Mouse (Mus musculus): ENCODE measurements around the gene Plcd3.

Gene Plcd3

DNA sequence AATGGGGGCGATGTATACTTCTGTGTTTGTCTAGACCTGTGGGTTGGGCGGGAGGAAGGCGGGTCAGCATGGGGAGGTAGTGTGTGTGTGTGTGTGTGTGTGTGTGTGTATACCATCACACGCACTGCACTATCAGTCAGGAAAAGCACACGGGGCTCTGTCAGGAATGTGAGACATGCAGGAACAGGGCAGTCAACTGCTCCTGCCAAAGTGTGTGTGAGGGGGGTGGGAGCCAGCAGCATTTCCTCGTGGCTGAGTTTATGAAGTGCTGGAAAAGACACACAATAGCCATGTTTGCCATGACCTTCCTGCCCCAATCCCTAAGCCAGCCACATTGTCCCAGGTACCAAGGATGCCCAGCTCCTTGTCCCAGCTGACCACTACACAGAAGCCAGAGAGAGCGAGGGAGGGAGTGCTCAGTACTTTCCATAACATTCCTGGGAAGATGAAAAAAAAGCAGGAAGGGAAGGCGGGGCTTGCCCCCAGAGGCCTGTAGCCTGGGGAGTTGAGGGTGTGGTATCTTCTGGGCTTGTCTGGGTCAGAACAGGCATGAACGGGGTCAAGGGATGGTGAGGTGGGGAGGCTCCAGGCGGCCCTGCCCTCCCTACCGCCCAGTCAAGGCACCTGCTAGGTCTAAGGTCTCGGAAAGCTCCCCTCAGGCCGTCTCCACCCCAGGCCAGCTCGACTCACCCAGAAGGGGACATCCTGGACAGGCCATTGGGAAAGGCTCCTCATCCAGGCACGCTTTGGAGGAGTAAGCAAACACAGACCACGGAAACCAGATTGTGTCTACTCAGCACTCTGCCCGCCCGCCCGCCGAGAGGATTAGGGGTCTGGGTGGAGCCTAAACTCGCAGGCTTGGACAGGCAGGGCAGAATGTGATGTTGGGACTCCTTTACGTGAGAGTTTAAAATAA is 4.2 kb downstream of the Plcd3 start:
- DNase-seq (ENCODE audit: low spot score) = no peak

DNA sequence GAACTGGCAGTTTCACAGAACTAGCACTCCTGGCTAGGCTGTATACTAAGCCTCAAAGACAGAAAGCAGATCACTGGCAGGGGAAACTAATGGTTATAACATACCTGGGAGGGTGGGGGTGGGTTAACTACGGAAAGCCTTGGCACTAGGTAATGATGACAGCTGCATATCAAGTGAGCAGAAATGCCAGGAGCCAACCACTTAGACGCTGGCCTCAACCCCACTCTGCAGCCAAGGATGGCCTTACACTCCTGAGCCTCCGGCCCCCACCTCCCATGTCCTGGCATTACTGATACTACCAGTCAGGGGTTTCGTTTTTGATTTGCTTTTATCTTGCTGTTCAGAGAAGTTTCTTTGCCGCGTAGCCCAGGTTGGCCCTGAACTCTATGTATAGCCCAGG is 5.7 kb downstream of the Plcd3 start:
- no peak for DNase-seq (ENCODE audit: low spot score)

DNA sequence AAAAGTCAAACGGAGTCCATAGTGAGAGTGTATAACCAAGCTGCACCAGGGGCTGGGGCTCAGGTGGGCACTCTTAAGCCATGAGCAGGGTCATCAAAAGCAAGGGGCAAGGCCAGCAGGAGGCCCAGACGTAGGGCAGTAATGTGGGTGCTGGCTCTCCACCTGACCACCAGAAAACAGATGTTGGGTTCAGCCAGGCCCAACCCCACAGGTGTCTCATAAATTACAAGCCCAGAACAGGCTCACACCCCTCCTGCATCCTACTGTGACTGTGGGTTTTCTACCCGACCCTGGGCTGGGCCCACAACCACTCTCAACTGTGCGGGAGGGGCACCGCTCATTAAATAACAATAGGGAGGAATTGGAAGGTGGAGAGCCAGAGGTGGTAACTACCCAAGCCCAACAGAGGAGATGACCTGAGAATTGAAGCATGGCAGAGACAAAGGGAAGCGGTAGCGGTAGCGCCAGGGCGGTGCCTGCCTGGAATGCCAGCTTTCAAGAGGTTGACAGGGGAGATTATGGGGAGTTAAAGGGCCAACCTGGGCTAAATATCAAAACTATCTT is 6.3 kb downstream of the Plcd3 start:
- DNase-seq (ENCODE audit: low spot score) = no peak

DNA sequence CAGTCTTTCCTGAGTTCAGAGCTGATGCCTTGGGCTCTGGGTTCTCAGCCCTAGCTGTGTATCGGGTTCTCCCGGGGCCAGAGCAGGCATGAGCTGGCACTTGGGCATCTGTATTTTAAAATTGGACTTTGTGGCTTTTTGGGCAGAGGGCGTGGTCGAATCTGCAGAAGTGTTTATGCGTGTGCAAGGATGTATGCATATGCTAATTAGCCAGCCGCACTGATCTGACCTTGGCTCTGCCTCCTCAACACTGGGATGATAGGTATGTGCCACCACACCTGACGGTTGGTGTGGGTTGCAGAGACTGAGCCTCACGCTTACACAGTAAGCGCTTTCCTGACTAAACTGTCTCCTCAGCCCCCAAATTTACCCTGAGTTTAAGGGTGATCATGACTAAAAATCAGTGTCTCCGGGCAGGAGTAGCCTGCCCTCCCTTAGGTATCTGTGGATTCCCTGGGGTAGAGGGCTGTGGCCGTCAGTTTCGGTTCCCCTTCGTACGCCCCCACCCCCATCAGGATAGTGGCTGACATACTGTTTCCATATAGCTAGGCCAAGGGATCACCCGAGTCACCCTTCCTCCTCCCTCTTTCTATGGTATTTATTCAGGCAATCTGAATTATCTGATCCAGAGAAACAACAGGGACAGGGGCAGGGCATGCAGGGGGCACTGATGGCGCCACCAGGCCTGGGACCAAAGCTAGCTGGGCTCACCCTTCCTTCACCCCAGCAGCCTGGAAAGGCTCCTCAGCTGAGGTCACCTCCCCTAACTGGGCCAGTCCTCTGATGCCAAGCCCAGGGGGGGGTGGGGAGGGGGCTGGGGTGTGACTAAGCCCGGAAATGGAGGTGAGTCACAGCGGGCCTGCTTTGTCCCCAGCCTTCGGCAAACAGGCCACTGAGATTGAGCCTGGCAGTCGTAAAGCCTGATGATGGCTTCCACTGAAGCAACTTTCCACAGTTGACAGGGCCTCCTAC is 7.3 kb downstream of the Plcd3 start:
- DNase-seq (ENCODE audit: low spot score) = no peak

DNA sequence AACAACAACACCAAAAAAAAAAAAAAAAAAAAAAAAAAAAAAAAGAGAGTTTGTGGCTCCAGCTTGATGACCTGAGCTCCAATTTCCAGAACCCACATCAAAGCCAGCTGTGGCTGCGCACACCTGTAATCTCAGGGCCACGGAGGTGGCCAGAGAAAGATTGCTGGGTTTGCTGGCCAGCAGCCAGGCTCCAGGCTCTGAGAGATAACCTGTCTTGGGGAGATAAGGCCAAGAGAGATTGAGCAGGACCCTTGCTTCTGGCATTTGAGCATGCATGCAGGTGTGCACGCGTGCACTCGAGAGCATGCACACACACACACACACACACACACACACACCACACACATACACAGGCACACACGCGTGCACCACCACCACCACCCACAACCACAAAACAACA is 8.2 kb downstream of the Plcd3 start:
- no peak for DNase-seq (ENCODE audit: low spot score)

GRCm38 (mm10) chr11:103081631-103082030 is 19.8 kb downstream of the Plcd3 start:
- DNase-seq (ENCODE audit: low spot score) = no peak

DNA sequence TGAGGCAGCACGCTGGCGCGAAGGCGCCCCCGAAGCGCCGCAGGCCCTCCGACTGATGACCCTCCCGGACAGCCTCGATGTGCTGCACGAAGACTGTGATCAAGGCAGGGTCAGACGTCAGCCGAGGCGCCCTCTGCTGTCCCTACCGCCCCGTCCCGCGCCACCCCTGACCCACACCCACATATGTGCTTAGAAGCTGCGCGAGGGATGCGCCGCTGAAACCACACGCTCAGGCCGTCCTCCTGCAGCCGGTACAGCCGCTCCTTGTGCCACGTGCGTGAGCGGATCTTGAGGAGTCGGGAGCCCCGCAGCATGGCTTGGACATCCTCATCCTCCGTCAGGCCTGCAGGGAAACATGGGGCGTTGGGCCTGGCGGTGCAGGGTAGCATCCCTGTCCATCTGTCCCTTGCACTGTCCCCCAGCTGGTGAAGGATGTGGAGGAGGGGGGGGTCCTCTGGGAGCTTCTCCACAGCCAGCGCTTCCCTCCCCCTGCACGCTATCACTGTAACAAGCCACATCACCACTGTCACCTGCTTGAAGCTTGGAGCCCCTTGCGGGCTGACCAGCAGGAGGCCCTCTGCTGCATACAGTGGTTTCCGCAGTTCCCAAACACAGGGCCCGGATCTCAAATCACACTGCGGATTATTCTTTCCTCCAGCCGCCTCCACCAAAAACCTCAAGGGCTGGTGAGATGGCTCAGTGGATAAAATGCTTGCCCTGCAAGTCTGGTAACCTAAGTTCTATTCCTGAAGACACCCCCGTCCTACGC is 21.0 kb downstream of the Plcd3 start:
- DNase-seq (ENCODE audit: low spot score) = no peak

DNA sequence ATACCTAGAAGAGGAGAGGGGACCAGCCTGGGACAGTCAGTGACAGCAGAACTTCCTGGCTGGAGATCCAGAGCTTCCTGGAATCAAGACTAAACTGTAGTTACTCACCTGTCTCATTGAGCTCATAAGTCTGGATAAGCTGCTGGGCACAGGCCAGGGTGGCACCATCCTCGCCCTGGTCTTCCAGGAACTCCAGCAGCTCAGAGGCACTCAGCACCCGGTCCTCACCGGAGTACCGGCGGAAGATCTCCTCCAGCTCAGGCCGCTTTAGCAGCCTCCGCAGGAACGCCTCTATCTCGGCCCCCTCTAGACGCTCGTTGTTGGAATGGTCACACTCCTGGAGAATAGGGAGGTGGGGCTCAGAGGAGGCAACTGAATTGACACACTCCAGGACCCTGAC is 23.3 kb downstream of the Plcd3 start:
- DNase-seq (ENCODE audit: low spot score) = no peak

GRCm38 (mm10) chr11:103076581-103076980 is 24.9 kb downstream of the Plcd3 start:
- no peak for DNase-seq (ENCODE audit: low spot score)

DNA sequence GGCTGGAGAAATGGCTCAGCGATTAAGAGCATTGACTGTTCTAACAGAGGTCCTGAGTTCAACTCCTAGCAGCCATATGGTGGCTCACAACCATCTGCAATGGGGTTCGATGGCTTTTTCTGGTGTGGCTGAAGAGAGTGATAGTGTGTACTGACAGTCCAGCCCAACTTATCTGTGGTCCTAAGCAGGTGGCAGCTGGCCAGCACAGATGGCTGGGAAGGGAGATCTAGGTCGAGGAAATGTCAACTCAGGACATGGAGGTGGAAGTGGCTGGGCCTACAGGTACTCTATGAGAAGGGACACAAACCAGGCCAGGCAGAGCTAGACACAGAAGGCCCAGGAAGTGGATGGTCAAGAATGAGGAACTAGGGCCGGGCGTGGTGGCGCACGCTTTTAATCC is 25.4 kb downstream of the Plcd3 start:
- DNase-seq (ENCODE audit: low spot score) = no peak

- no peak for DNase-seq (ENCODE audit: low spot score)
Observed at GRCm38 (mm10) chr11:103074796-103075323, 26.6 kb downstream of the Plcd3 start.

DNA sequence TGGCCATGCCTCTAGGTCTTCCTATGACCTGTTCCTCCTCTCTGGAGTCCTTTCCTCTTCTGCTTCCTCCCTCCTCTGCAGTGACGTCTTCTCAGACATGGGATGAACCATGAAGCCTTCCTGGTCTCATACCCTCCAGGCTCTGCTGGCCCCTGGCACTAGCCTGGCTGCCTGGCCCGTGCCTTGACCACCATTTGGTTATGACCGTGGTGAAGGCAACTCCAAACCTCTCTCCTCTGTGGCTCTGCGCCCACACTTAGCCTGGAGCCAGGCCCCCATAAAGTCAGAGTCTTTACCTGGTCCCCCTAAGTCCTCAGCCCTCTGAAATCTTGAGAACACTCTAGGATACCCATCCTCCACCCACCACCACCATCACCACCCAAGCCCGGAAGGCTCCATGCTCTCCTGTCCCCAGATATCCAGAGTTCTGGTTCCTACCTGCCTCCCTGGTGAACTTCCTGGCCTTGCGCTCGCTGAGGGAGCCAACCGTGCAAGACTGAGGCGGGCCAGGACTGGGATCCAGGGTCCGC is 27.3 kb downstream of the Plcd3 start:
- DNase-seq (ENCODE audit: low spot score) = no peak

DNA sequence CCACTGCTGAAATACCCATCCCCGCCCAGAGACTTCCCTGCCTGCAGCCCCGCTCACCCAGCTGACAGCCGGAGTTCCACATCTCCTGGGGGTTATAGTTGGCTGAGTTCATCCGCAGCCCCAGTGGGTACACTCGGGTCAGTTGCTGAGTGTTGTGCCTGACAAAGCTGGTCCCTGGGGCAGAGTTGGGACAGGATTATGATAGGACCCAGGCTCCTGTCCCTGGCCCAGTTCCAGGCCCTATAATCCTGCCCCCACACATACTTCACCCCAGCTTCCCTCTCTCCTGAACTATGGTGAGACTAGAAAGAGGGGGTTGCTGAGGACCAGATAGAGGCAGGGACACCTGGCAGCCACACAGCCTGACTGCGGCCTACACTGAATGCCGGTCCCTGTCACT is 27.8 kb downstream of the Plcd3 start:
- DNase-seq (ENCODE audit: low spot score) = no peak

DNA sequence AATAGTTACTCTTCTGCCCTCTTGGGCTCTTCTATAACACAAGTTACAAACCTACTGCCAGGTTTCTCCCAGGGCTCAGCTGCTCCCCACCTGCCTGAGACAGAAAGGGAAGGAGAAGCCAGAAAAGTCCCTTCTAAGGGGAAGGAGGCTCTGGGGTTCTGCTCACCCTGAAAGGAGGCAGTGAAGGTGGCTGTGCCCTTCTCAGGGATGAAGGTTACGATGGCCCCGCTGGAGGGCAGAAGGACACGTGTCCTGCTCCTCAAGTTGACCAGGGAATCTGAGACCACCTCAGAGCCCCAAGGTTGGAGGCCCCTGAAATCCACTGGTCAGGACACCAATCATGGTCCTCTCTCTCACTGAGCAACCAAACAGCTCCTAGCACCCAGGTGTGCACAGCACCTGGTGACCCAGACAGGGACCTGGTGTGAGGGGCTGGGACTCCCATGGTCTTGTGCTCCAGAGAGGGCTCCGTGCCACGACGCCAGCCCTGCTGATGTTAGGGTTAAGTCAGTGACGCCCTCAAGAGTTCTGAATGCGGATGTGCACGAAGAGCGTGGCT is 31.1 kb downstream of the Plcd3 start:
- no peak for DNase-seq (ENCODE audit: low spot score)

- DNase-seq (ENCODE audit: low spot score) = no peak
Observed at GRCm38 (mm10) chr11:103069731-103070130, 31.7 kb downstream of the Plcd3 start.

- DNase-seq (ENCODE audit: low spot score) = no peak
Observed at GRCm38 (mm10) chr11:103068884-103069283, 32.6 kb downstream of the Plcd3 start.

DNA sequence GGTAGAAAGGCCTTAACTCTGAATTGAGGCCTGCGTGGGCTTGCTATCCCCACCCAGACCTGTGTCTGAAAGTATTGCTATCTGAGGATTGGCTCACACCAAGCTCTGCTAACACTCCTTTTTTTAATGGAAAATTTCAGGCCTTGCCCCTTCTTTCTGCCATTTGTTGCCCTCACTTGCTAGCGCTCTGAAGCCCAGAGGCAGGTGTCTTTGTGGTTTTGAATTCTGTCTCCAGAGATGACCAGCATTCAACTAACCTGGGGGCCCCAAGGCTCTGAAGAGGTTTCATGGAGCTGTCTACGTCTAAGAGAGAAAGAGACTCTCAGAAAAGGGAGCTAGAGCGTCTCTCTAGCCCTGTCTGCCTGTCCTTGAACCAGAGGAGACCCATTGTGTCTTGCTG is 33.2 kb downstream of the Plcd3 start:
- no peak for DNase-seq (ENCODE audit: low spot score)

DNA sequence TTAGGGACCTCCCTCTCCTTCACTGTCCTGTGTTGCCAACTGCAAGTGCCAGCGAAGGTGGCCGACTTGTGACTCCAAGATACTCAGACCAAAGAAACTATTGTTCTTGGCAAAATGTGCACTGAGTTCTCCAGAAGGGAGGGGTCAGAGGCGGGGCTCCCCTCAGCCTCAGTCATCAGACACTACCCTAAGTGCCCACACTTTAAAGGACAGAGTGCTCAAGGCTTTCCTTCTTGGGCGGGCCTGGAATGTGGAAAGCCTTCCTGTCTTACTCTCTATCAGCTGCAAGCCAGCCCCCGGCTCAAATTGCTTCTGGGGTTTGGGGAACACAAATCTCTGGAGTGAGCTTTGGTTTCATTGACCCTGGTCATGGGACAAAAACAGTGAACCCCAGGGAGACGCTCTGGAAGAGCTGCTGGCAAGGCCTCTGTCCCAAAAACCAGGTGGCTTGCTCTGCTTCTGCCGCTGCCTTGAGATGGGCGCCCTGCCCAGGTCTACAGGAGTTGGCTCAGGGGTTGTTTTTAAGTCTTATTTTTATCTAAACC is 33.9 kb downstream of the Plcd3 start:
- DNase-seq (ENCODE audit: low spot score) = no peak

DNA sequence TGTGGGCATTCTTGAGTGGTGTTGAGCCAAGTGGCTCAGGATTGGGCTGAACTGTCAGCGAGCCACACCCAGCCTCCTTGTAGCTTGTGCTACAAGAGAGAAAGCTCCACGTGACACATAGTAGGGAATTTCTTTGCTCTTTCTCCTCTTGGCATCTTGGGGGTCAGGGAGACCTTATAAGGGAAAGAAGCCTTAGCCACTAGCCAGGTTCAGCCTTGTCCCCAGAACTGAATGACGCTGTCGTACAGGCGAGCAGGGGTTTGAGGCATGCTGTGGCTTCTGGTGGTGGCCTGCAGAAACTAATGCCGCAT is 34.5 kb downstream of the Plcd3 start:
- DNase-seq (ENCODE audit: low spot score) = no peak

DNA sequence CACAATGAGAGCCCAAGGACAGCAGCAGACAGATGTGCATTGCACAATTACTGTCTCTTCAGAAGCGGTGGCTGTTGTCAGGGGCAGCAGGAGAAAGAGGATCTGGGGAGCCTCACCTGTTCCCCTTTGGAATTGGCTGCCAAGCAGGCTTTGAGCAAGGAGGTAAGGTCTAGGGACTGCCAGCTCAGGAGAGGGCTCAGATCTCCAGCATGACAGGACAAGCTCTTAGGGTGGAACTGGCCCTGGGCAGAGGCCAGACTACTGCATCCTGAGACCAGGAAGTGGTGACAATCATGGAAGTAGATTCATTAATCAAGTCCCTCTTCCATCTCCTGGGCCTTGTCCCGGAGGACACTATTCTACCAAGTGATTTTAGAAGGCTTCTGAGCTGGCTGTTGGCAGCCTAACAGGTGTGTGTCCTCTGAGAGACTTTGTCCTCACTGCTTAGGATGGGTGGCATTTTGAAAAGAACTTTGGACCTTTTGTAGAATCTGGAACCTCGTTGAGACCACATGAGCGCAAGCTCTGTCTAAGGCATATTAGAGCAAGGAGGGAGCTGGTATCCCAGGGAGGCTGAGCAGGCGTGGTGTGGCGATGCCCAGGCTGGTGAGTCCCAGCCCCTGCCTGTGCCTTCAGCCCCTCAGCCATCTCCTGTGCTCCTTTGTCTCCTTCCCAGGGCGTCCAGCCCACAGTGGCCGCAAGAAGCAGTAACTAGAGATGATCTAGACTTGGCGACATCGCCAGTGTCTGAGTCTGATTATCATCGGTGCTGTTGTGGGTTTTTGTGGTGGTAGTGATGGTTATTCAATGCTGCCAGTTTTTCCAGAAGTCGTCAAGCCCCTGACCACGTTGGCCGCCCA is 35.0 kb downstream of the Plcd3 start:
- no peak for DNase-seq (ENCODE audit: low spot score)
